Mouse (Mus musculus) ES-Bruce4 (cell line): ENCODE results near the gene Eif4b. TPM values are rescaled to one million over a fixed set of nuclear protein-coding genes. Genes with fewer than 3 reads are reported as not detected.

Experiments
- H3K27ac ChIP-seq: 2 replicates; pipeline ENCODE4 v1.5.1; 2012; ENCODE audit warnings: low read length, inconsistent platforms; ENCODE audit not compliant: insufficient read depth
- H3K27me3 ChIP-seq: 2 replicates; pipeline ENCODE4 v1.6.1; 2012; ENCODE audit warnings: mild to moderate bottlenecking, low read length, inconsistent platforms; ENCODE audit not compliant: control insufficient read depth, poor library complexity, insufficient read depth, severe bottlenecking
- H3K36me3 ChIP-seq: 2 replicates; pipeline ENCODE4 v1.6.1; 2012; ENCODE audit warnings: inconsistent platforms, mild to moderate bottlenecking, low read length, moderate library complexity; ENCODE audit not compliant: control insufficient read depth, poor library complexity, insufficient read depth, severe bottlenecking
- H3K4me1 ChIP-seq: one replicate; pipeline ENCODE4 v1.8.1; 2011; ENCODE audit warnings: low read length; ENCODE audit not compliant: control insufficient read depth, insufficient read depth
- H3K4me3 ChIP-seq: 2 replicates; pipeline ENCODE4 v1.5.1; 2011; ENCODE audit warnings: low read depth, mild to moderate bottlenecking, low read length
- H3K9ac ChIP-seq: 2 replicates; pipeline ENCODE4 v1.6.1; 2012; ENCODE audit warnings: low read depth, mild to moderate bottlenecking, inconsistent platforms; ENCODE audit not compliant: poor library complexity, severe bottlenecking
- H3K9me3 ChIP-seq: replicated peaks from 2 replicates; pipeline ENCODE4 v1.6.1; 2012; ENCODE audit warnings: mild to moderate bottlenecking, low read length, inconsistent platforms; ENCODE audit not compliant: control insufficient read depth, poor library complexity, insufficient read depth, severe bottlenecking
- CTCF ChIP-seq: IDR thresholded peaks from one replicate; pipeline ENCODE4 v1.8.1; 2011; ENCODE audit warnings: low read depth, low read length
- EP300 ChIP-seq: IDR thresholded peaks from 2 replicates; pipeline ENCODE4 v1.6.1; 2011; ENCODE audit warnings: low read depth, low read length; ENCODE audit not compliant: insufficient read depth
- POLR2A ChIP-seq: IDR thresholded peaks from one replicate; pipeline ENCODE4 v1.8.1; 2011; ENCODE audit warnings: low read length; ENCODE audit not compliant: insufficient read depth
- polyA plus RNA-seq: library from polyadenylated mRNA; stranded (reverse); fragments of >200 nt; gene quantifications from 2 replicates; pipeline ENCODE4 v1.2.4, GENCODE M21; 2011; ENCODE audit warnings: low read depth; ENCODE audit not compliant: missing spikeins, insufficient read depth, insufficient read length

The Eif4b gene
- polyA plus RNA-seq, 1 experiment, result 584 TPM

DNA sequence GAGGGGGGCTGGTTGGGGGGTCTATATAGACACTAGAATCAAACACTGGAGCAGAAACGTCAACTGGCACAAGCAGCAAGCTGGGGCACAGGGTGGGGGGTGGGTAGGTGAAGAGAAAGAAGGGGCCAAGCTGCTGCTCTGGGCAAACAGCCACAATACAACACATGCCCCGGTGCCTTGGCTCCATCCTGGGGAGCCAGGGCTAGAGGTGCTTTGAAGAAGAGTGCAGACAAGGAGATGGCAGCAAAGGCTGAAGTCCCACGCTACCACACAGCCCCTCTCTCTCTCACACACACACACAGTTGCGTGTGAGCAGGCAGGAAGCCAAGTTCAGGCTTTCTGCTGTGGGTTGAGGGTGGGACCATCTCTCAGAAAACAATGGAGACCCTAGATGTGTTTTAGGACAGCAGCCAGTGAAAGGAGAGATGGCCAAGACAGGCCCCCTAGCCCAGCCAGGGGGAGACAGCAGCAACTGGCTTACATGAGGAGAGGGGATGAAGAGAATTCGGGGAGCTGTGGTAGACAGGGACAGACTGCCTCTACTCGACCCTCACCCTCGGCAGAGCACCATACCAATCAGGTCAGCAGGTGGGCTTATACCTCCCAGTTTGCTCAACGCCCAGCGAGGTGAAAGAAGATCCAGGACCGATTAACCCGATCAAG, 43.3 kb downstream of the Eif4b start:
- Histone ChIP-seq H3K27me3 (no peaks in the 10 kb centered on the region), H3K4me1 (no peaks in the 10 kb centered on the region), H3K4me3 (no peak overlapping the region), H3K9ac (no peak overlapping the region), H3K9me3 (no peaks in the 10 kb centered on the region), H3K27ac (no peak overlapping the region), H3K36me3 (no peaks in the 10 kb centered on the region; the same call in 1 of the 2 replicates)
- TF ChIP-seq POLR2A (no peak), CTCF (no peak), EP300 (no peak)

DNA sequence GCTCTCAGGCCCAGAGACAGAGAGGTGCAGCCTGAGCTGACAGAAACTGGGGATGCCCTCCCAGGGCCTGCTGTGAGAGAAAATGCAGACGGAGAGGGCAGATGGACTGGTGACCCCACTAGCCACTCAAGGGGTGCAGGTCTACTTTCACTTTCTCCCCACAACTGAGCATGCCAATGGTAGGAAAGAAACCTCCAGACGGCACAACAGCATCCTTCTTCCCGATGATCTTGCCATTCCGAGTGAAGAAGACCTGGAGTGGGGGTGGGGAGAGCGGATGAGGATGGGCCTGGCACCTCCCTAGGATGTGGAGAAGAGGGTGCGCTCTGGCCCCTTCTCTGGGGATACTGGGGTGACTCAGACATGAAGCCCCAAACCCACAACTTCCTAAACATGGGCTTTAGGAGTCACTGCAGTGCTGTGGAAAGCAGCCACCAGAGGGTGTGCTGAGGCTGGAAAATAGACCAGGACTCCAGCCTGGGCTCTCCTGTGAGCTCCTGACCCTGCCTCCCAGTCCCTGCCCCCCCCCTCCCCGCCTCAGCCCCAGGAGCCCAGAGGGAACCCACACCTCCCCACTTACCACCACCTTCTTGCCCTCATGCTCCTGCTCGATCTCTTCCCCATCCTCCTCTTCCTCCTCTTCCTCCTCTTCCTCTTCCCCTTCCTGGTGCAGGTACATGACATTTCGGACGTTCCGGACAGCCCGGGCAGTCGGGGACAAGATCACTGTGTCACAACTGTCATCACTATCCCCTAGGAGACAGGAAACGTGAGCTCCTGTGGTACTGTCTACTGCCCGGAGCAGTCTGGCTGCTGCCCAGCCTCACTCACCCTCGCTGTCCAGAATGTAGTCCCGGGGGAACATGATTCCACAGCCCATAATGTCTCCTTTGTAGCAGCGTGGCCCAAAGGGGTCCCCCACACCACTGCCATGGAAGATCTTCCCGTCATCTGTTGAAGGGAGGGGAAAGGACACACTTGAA, 44.2 kb downstream of the Eif4b start:
- TF ChIP-seq CTCF (peak; percentile 40), EP300 (no peak), POLR2A (no peak)
- no peaks in the 10 kb centered on the region; the same call in 1 of the 2 replicates for H3K36me3 ChIP-seq
- H3K4me3 ChIP-seq, result no peak overlapping the region

DNA sequence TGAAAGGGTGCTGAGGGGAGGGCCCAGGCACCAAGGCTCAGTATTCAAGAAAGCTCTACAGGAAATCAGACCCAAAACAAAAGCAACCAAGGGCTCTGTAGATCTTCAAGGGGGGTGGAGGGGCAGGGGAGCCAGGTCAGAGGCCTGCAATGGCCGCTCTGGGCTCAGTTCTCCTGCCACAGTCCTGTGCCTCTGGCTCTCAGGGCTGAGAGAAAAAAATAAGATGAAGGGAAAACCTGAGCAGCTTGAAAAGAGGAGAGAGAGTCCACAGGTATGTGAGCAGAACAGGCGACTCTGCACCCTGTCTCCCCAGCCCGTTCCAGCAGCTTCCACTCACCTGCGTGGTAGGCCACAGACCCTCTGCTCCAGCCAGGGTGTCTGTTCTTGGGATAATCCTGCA, 45.0 kb downstream of the Eif4b start:
- TF ChIP-seq POLR2A (no peak), EP300 (no peak), CTCF (no peak)
- no peak overlapping the region for H3K4me3 ChIP-seq
- H3K36me3 ChIP-seq, result no peaks in the 10 kb centered on the region; the same call in 1 of the 2 replicates
- no peaks in the 10 kb centered on the region for H3K27me3 ChIP-seq
- H3K9ac ChIP-seq, result no peak overlapping the region
- H3K27ac ChIP-seq, result no peak overlapping the region
- no peaks in the 10 kb centered on the region for H3K4me1 ChIP-seq
- no peaks in the 10 kb centered on the region for H3K9me3 ChIP-seq

More for the DNA sequence above, 44.2 kb downstream of the Eif4b start:
- Histone ChIP-seq H3K27ac (no peak overlapping the region), H3K9ac (no peak overlapping the region), H3K27me3 (no peaks in the 10 kb centered on the region), H3K9me3 (no peaks in the 10 kb centered on the region), H3K4me1 (no peaks in the 10 kb centered on the region)

DNA sequence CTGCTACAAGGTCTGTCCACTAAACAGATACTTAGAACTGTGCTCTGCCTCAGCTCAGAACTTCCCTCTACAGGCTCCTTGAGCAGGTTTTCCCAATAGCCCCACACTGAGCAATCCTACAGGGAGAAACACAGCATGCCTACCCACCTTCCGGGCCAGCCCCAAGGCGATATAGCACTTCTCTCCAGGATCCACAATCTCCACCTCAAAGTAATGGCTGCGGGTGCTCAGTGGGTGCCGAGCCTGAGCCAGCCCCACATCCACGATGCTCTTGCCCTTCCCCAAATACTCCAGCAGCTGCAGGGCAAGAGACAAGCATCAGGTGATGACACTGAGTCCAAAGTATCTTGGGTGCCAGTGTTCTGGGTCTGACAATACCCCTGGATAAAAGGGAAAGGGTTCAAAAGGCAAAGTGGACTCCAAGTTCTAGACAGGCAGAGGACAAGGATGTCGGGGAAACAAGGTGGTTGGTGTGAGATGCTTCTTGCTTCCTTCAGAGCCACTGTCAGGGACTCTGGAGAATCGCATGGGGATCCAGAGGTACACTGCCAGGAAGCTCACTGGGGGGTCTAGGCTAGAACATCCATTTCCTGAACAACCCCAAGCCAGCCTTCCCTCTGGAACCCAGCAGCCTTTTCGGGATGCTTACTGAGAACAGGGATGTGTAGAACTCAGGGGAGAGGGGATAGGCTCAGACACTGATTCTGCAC, 45.7 kb downstream of the Eif4b start:
- Histone ChIP-seq H3K27ac (no peak overlapping the region), H3K4me3 (no peak overlapping the region), H3K4me1 (no peaks in the 10 kb centered on the region), H3K9ac (no peak overlapping the region), H3K27me3 (no peaks in the 10 kb centered on the region), H3K36me3 (no peaks in the 10 kb centered on the region; the same call in 1 of the 2 replicates), H3K9me3 (no peaks in the 10 kb centered on the region)
- TF ChIP-seq CTCF (no peak), EP300 (no peak), POLR2A (no peak)

DNA sequence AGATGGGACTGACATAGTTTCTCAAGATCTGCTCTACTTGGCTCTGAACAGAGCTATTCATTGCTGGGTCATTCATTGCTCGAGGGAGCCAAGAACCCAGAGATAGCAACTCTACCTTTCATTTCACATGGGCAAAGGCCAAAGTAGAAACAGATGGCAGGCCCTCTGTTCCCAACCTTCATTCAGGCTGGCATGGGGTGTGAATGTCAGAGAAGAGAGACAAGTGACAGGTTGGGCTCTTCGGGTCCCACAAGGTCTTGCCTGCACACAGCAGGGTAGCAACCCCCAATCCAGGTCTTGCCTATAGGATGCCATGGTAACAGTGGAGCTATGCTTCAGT, 46.2 kb downstream of the Eif4b start:
- Histone ChIP-seq H3K9me3 (no peaks in the 10 kb centered on the region), H3K27me3 (no peaks in the 10 kb centered on the region), H3K9ac (no peak overlapping the region), H3K4me1 (no peaks in the 10 kb centered on the region), H3K4me3 (no peak overlapping the region), H3K27ac (no peak overlapping the region), H3K36me3 (peaks cover 1% of the 10 kb centered on the region; the same call in 1 of the 2 replicates)
- no peak for TF ChIP-seq CTCF
- no peak for TF ChIP-seq POLR2A
- TF ChIP-seq EP300, result no peak
